Mouse (Mus musculus) midbrain, embryonic 16.5 days (tissue): ENCODE results near the gene Kdm2b. TPM values are rescaled to one million over a fixed set of nuclear protein-coding genes. Genes with fewer than 3 reads are reported as not detected.

Experiments
- ATAC-seq: fragments of 200-750 bp; cut with Nextera tagmentation; 2 replicates; pipeline ENCODE4 v1.8.0; 2017; ENCODE audit warnings: moderate TSS enrichment
- H3K27ac ChIP-seq: fragments of 300-500 bp; sonication (generic); 2 replicates; pipeline ENCODE4 v1.5.1; 2014; ENCODE audit warnings: mild to moderate bottlenecking, low read length, mixed read lengths
- H3K27me3 ChIP-seq: fragments of 300-500 bp; sonication (generic); 2 replicates; pipeline ENCODE4 v1.6.1; 2014; ENCODE audit warnings: low read depth, low read length, mixed read lengths; ENCODE audit not compliant: control insufficient read depth, insufficient read depth
- H3K36me3 ChIP-seq: fragments of 300-500 bp; sonication (generic); 2 replicates; pipeline ENCODE4 v1.6.1; 2014; ENCODE audit warnings: mild to moderate bottlenecking, low read length, moderate library complexity, mixed read lengths; ENCODE audit not compliant: control insufficient read depth, insufficient read depth
- H3K4me1 ChIP-seq: fragments of 300-500 bp; sonication (generic); 2 replicates; pipeline ENCODE4 v1.6.1; 2014; ENCODE audit warnings: mild to moderate bottlenecking, low read length, mixed read lengths; ENCODE audit not compliant: control insufficient read depth, insufficient read depth
- H3K4me2 ChIP-seq: fragments of 300-500 bp; sonication (generic); 2 replicates; pipeline ENCODE4 v1.6.1; 2014; ENCODE audit warnings: mild to moderate bottlenecking, low read length, mixed read lengths
- H3K4me3 ChIP-seq: fragments of 300-500 bp; sonication (generic); 2 replicates; pipeline ENCODE4 v1.5.1; 2014; ENCODE audit warnings: low read depth, mild to moderate bottlenecking, low read length, moderate library complexity, mixed read lengths
- H3K9ac ChIP-seq: fragments of 300-500 bp; sonication (generic); 2 replicates; pipeline ENCODE4 v1.6.1; 2014; ENCODE audit warnings: low read depth, low read length, mixed read lengths
- H3K9me3 ChIP-seq: fragments of 300-500 bp; sonication (generic); replicated peaks from 2 replicates; pipeline ENCODE4 v1.6.1; 2014; ENCODE audit warnings: mild to moderate bottlenecking, low read length, mixed read lengths; ENCODE audit not compliant: control insufficient read depth, poor library complexity, severe bottlenecking
- WGBS: fragments of 180-500 bp; shearing (Covaris S2); extraction: QIAGEN DNeasy Blood & Tissue Kit; methylation state at CpG from one replicate; pipeline ENCODE4 v1.1.7; 2014; 5-methylcytosine and 5-hydroxymethylcytosine counted together
- polyA plus RNA-seq: library from polyadenylated mRNA; unstranded; fragments of >200 nt; fragmentation: Nextera tagmentation; extraction: Ambion mirVana; gene quantifications from 2 replicates; pipeline ENCODE4 v1.2.1, GENCODE M21; 2015

Kdm2b gene
- polyA plus RNA-seq, 1 experiment from 2014 or later, result 117 TPM

DNA sequence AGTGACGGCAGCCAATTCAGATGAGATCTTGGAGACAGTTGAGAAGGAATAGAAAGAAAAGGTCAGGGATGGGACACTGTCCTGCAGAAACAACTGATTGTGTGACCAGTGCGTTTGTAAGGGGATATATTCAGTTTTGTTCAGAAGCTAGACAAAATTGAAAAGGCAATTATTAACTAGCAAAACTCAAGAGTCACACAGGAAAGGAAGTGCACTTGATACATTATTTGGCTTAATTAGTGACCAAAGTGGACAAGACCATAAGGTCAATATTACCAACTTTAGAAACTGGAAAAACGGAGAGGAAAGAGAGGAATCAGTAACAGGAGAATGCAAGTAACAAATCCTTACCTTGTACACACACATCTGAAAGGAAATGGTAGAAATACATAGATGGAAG lies 113.0 kb downstream of the Kdm2b start:
- H3K36me3 ChIP-seq, result peaks cover 29% of the 10 kb centered on the region
- no peaks in the 10 kb centered on the region for H3K9me3 ChIP-seq
- no peak overlapping the region for H3K9ac ChIP-seq
- no peak overlapping the region for H3K4me3 ChIP-seq
- no peaks in the 10 kb centered on the region for H3K4me1 ChIP-seq
- WGBS, result 73% methylated on average over 3 of the region's 3 CpGs
- no peak overlapping the region for H3K4me2 ChIP-seq
- no peak for ATAC-seq
- no peaks in the 10 kb centered on the region for H3K27me3 ChIP-seq
- no peak overlapping the region for H3K27ac ChIP-seq

DNA sequence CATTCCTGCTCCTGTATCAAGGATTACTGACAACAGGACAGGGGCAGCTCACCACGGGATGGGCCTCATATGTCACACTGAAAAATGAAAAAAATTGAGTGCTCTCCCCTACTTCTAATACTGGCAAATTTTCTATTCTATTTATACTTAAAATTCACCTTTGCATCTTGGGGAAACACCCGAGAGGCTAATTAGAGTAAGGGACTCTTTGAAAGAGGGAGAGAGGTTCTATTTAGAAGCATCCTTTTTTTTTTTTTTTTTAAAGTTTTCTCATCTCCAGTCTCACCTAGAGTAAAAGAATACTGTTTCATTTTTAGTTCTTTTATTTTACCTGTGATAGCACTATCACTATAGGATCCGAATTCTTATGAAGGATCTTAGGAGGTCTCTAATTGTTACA lies 115.3 kb downstream of the Kdm2b start:
- Histone ChIP-seq H3K36me3 (peaks cover 28% of the 10 kb centered on the region), H3K27me3 (no peaks in the 10 kb centered on the region), H3K27ac (no peak overlapping the region), H3K9me3 (no peaks in the 10 kb centered on the region), H3K9ac (no peak overlapping the region), H3K4me3 (no peak overlapping the region), H3K4me1 (no peaks in the 10 kb centered on the region), H3K4me2 (no peak overlapping the region)
- ATAC-seq, result no peak
- WGBS, result 84% methylated on average over 3 of the region's 3 CpGs

DNA sequence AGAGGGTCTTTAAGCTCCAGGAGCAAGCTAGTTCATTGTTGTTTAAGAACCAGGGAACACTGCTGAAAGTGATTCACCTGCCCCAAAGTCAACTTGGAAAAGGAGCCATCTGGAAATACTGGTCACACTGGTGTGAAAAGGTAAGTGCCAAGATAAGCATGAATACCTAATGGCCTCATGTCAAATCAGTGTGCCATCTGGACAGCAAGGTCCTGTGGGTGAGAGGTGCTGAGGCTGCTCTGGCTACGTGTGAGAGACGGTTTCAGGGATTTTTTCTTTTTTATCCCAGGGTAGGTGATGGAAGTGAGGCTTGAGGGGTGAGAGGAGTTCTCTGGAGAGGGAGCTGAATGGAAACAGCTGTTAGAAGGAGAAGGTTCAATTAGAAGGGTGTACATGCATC lies 116.0 kb downstream of the Kdm2b start:
- no peak overlapping the region for H3K4me3 ChIP-seq
- WGBS, result 78% methylated on average over 2 of the region's 2 CpGs

DNA sequence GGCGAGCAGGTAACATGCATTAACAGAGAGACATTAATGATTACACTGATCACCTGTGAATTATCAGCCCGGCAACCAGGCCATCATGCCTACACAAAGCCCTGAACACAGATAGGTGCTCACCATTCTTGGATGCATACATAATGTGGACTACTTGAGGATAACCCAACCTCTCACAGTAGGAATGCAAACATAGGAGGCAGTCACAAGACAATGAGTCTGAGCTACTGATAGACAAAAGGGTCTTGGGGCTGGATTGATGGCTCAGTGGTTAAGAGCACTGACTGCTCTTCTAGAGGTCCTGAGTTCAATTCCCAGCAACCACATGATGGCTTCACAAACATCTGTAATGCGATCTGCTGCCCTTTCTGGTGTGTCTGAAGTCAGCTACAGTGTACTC lies 117.0 kb downstream of the Kdm2b start:
- H3K27ac ChIP-seq, result no peak overlapping the region
- H3K4me1 ChIP-seq, result no peaks in the 10 kb centered on the region
- WGBS, result 95% methylated on average over 3 of the region's 3 CpGs
- no peak for ATAC-seq
- no peak overlapping the region for H3K4me3 ChIP-seq
- no peak overlapping the region for H3K9ac ChIP-seq
- H3K36me3 ChIP-seq, result peaks cover 29% of the 10 kb centered on the region
- no peaks in the 10 kb centered on the region for H3K9me3 ChIP-seq
- no peak overlapping the region for H3K4me2 ChIP-seq
- no peaks in the 10 kb centered on the region for H3K27me3 ChIP-seq

More for the DNA sequence above, 116.0 kb downstream of the Kdm2b start:
- H3K4me2 ChIP-seq, result no peak overlapping the region
- no peaks in the 10 kb centered on the region for H3K9me3 ChIP-seq
- H3K27ac ChIP-seq, result no peak overlapping the region
- no peaks in the 10 kb centered on the region for H3K27me3 ChIP-seq
- H3K4me1 ChIP-seq, result no peaks in the 10 kb centered on the region
- no peak overlapping the region for H3K9ac ChIP-seq
- peaks cover 28% of the 10 kb centered on the region for H3K36me3 ChIP-seq
- no peak for ATAC-seq

DNA sequence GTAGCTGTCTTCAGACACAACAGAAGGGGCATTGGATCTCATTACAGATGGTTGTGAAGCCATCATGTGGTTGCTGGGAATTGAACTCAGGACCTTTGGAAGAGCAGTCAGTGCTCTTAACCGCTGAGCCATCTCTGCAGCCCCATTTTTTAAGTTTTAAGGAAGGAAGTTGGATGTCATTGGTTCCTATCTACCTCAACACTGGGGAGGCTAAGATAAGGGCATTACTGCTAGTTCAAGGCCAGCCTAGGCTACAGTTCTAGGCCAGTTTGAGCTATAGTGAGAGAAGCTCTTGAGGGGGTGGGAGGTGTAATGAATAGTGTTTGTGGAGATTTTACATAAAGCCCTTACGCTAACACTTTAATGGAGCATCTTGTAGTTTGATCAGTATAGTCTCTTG lies 126.6 kb downstream of the Kdm2b start:
- no peaks in the 10 kb centered on the region for H3K4me1 ChIP-seq
- ATAC-seq, result no peak
- H3K4me2 ChIP-seq, result no peak overlapping the region
- H3K27ac ChIP-seq, result no peak overlapping the region
- WGBS, result 98% methylated on average over 2 of the region's 2 CpGs
- H3K4me3 ChIP-seq, result no peak overlapping the region
- no peaks in the 10 kb centered on the region for H3K27me3 ChIP-seq
- H3K9me3 ChIP-seq, result no peaks in the 10 kb centered on the region
- H3K36me3 ChIP-seq, result peaks cover 22% of the 10 kb centered on the region
- H3K9ac ChIP-seq, result no peak overlapping the region

DNA sequence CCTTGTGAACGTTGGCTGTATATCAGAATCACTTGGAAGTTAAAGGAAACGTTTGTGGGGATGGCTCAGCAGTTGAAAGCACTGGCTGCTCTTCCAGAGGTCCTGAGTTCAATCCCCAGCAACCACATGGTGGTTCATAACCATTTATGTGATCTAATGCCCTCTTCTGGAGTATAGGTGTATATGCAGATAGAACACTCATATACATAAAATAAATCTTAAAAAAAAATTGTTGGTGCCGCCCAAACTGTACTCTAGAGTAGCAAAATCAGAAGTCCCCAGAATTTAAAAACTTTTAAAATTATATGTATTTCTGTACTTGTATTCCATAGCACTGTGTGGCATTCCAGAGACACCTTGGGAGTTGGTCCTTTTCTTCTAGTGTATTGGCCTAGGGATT lies 133.8 kb downstream of the Kdm2b start:
- no peak for ATAC-seq
- no peaks in the 10 kb centered on the region for H3K9me3 ChIP-seq

DNA sequence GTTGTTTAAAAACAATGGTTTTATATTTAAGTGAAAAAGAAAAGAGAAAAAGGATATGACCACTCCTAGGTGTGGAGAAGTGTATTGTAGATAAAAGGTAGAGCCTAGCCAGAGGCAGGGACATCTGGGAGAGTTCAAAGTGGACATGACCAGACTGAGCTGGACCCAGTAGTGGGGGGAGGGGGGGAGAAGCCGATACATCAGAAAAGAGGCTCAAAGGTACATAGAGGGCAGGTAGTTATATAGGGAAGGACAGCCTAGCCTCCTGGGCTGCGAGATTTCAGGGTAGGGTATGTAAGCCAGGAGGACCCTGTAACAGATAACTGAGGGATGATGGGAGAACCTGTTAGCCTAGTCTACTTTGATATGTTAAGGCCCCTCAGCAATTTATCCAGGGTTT lies 137.0 kb downstream of the Kdm2b start:
- peaks cover 18% of the 10 kb centered on the region for H3K4me1 ChIP-seq
- no peak overlapping the region for H3K9ac ChIP-seq
- H3K4me3 ChIP-seq, result no peak overlapping the region
- WGBS, result 88% methylated on average over 2 of the region's 2 CpGs
- H3K9me3 ChIP-seq, result no peaks in the 10 kb centered on the region
- no peaks in the 10 kb centered on the region for H3K27me3 ChIP-seq
- no peaks in the 10 kb centered on the region for H3K36me3 ChIP-seq
- ATAC-seq, result no peak
- no peak overlapping the region for H3K27ac ChIP-seq
- H3K4me2 ChIP-seq, result no peak overlapping the region

More for the DNA sequence above, 133.8 kb downstream of the Kdm2b start:
- no peak overlapping the region for H3K4me2 ChIP-seq
- no peaks in the 10 kb centered on the region for H3K36me3 ChIP-seq
- no peaks in the 10 kb centered on the region for H3K27me3 ChIP-seq
- H3K27ac ChIP-seq, result no peak overlapping the region
- peaks cover 9% of the 10 kb centered on the region for H3K4me1 ChIP-seq
- no peak overlapping the region for H3K4me3 ChIP-seq
- H3K9ac ChIP-seq, result no peak overlapping the region
- 79% methylated on average over 3 of the region's 3 CpGs for WGBS

DNA sequence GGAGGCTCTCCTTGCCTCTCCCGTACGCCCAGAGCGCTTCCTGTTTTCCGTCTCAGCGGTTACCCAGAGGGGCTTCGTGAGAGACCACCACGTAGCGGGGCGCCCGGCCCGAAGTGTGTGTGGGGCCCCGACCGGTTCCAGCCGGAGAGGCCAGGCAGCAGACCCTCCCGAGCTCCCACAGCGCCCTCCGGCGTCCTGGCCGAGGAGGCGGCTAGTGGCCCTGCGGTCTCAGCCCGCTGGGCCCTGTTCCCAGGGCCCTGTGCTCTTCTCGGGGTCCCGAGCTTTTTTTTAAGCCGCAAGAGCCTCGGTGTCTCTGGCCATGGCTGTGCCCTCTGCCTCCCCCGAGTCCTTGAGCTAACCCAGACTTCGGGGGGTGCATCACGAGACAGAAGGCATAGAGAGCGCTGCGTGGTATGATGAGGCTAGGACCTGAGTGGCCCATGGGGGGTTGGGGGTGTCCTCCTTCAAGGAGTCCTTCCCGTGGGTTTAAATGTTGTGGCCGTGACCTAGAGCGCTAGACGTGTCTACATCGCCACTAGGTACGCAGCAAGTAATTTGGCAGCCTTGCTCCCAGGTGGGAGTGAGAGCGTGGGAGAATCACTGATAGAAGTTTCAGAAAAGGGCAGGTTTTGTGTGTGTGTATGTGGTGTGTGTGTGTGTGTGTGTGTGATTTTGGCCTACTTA lies 139.2 kb downstream of the Kdm2b start:
- Histone ChIP-seq H3K9me3 (no peaks in the 10 kb centered on the region), H3K27me3 (no peaks in the 10 kb centered on the region), H3K4me3 (peak overlapping the region; percentile 87), H3K4me2 (peak overlapping the region; percentile 99), H3K27ac (peak overlapping the region; percentile 93), H3K4me1 (peaks cover 18% of the 10 kb centered on the region), H3K36me3 (no peaks in the 10 kb centered on the region), H3K9ac (peak overlapping the region; percentile 98)
- under 1% methylated on average over 38 of the region's 38 CpGs for WGBS
- peak; percentile 83 for ATAC-seq

DNA sequence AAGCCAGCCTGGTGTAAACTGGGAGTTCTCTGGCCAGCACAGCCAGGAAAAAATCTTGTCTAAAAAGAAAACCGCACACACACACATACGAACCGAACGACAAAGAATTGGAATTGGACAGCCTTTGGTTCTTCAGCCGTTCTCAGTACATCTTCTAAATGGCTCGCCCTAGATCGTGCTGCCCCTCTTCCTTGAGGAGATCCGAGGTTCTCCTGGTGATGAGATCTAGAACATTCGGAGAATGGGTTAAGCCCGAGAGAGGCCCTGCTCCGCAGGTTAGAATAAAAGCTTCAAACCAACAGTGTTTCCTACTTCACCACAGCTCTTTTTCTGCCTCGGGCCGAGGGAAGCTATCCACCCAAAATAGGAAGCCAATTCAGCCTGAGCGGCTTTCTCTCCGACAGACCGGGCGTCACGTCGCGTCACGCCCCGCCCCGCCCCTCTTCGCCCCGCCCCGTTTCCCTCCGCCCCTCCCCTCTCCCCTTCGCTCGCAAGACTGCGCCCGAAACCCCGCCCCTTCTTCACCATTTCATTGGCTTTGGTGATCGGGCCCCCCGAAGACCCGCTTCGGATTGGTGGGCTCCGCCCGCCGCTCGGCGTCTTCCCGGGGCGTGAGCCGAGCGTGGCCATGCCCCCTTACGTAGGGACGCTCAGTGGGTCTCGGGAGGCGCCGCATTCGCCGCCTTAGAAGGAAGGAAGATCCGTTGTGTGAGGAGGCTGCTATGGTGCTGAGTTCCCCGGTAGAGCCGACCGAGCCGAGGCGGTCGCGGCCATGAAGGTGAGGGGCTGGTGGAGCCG lies 139.9 kb downstream of the Kdm2b start, which contains the start of gene Rnf34:
Gene Rnf34, plus strand, starts transcription at position 528 of the 798 bp plus-strand sequence.
- H3K4me3 ChIP-seq, result peak within 1 kb of the TSS; percentile 87
- peak within 1 kb of the TSS; percentile 99 for H3K4me2 ChIP-seq
- peaks cover 18% of the 10 kb centered on the region for H3K4me1 ChIP-seq
- 1% methylated on average over 56 of the region's 61 CpGs for WGBS
- H3K27me3 ChIP-seq, result no peaks in the 10 kb centered on the region
- peak; percentile 100 for ATAC-seq
- peak within 1 kb of the TSS; percentile 93 for H3K27ac ChIP-seq
- no peaks in the 10 kb centered on the region for H3K36me3 ChIP-seq
- H3K9ac ChIP-seq, result peak within 1 kb of the TSS; percentile 98
- no peaks in the 10 kb centered on the region for H3K9me3 ChIP-seq
